Mouse (Mus musculus) mouse embryonic stem cell (cell line): ENCODE measurements around the gene Cabp4.

Experiments
- in situ Hi-C, 2 experiments: fragments of 300-500 bp; cut with MboI; formaldehyde crosslinking; loops; 1 replicate in 1 of 2; 3 replicates in 1 of 2; pipeline ENCODE4 v1.14.3; 2019 to 2020; ENCODE audit warnings: low sequenced_read_pairs in 2 of 2, low pct_unique_long_range_greater_than_20kb in 1 of 2, mixed read lengths in 1 of 2; ENCODE audit not compliant: unreplicated experiment in 1 of 2

The Cabp4 gene

GRCm38 (mm10) chr19:4169378-4169784, 25.5 kb upstream of the Cabp4 start:
- in situ Hi-C loops, result no loop called here

DNA sequence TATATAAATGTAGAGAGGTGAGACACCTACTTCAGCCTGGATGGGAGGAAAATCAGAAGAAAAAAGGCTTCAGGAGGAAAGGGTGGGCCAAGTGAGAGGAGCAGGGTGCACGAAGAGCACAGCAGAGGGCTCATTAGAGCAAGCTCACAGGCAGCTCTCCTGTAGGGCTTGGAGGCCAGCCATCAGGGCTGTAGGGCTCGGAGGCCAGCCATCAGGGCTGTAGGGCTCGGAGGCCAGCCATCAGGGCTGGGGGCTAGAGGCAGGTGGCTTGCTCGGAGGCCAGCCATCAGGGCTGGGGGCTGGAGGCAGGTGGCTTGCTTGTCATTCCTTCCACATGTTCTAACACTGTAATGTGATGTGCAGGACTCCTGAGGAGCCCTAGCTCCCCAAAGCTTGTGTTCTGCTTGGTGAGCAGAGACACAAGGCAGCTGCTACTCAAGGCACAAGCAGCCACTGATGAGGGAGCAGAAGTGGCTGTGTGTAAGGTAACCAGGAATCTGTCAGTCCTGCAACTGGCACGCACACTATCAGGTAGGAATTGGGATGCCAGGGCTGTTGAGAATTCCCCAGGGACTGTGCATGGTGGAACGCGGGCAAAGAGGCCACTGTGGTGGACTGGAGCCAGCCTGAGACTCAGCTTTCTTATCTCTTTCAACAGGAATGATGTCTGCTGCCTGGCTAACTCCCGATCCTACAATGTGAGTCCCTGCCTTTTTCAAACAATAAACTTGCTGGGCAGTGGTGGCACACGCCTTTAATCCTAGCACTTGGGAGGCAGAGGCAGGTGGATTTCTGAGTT, 23.0 kb upstream of the Cabp4 start:
- in situ Hi-C loops, result no loop called here

GRCm38 (mm10) chr19:4164721-4165120, 20.9 kb upstream of the Cabp4 start:
- in situ Hi-C loops, result no loop called here

GRCm38 (mm10) chr19:4164100-4164499, 20.3 kb upstream of the Cabp4 start:
- in situ Hi-C loops, result no loop called here

DNA sequence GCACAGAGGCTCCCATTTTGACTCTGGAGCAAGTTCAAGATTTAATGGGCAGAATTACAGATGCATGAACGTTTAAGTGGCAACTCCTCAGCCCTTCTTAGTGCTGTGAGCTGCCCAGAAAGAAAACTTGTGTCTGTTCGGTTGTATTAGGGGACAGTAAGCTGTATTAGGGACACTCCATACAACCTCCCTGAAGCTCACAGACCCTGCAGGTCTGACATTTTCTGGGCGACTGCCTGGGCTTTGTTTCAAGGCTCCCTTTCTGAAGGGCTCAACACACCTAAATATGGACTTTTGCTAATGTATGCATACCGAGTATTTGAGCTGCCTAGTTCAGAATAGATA, 19.7 kb upstream of the Cabp4 start:
- in situ Hi-C loops, result no loop called here

DNA sequence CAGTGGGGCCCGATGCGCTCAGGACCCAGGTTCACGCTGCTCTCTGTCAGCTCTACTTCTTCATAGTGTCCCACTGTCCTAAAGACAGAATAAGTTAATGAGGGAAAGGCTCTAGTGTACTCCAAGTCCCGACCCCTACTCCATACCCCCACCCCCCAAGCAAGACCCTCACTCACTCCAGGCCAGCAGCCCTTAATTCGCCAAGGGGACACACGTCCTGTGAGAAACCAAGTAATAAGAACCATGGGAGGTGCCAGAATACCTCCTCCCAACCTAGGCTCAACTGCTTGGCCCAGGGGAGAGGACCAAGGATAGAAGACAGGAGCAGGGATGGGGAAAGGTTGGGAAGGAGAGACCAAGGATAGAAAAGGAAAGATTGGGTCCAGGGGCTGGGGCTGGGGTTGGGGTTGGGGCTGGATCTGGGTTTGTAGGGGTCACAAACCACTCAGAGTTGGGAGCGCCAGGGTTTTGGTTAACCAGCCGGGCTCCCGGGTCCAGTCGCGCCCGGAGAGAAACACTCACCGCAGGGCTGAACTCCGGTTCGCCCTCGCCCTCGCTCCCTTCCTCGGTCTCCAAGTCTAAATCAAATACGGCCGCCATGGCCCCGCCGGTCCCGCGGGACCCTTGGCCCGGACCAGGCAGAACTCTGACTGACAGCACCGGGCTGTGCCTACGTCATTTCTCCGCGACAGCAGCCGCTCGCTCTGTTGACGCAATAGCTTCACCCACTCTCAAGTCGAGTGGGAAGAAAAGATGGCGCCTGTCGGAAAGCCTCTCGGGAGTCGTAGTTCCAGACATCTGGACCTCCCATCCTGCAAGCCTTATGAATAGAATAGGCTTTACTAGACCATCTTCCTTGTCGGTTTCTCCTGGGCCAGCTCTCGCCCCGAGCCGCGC, 19.1 kb upstream of the Cabp4 start, which contains the start of gene Rps6kb2:
Gene Rps6kb2 (minus strand): TSS at position 709 of the 897 bp plus-strand sequence.
- in situ Hi-C loops, result no loop called here

- in situ Hi-C loops, result no loop called here
Measured at GRCm38 (mm10) chr19:4159049-4159448, 15.2 kb upstream of the Cabp4 start.

DNA sequence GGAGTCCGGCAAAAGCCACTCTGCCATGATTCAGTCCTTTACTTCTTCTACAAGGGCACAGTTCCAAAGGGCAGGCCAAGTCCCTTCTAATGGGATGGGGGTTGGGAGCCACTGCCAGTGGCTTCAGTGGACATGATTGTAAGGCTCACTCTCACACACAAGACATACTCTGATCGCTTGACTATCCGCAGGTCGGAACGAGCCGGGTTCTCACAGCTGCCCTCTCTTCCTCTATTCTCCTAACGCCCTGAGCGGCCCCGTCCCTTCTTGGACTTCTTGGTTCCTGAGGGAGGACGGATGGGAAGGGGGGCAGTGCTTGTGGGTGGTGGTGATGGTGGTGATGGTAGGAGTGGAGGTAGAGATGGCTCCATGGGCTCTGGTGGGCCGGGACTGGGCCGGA, 12.9 kb upstream of the Cabp4 start:
- in situ Hi-C loops, result no loop called here

- in situ Hi-C loops, result no loop called here
Measured at GRCm38 (mm10) chr19:4156073-4156579, 12.3 kb upstream of the Cabp4 start.

- in situ Hi-C loops, result no loop called here
Measured at GRCm38 (mm10) chr19:4155223-4156072, 11.6 kb upstream of the Cabp4 start.

DNA sequence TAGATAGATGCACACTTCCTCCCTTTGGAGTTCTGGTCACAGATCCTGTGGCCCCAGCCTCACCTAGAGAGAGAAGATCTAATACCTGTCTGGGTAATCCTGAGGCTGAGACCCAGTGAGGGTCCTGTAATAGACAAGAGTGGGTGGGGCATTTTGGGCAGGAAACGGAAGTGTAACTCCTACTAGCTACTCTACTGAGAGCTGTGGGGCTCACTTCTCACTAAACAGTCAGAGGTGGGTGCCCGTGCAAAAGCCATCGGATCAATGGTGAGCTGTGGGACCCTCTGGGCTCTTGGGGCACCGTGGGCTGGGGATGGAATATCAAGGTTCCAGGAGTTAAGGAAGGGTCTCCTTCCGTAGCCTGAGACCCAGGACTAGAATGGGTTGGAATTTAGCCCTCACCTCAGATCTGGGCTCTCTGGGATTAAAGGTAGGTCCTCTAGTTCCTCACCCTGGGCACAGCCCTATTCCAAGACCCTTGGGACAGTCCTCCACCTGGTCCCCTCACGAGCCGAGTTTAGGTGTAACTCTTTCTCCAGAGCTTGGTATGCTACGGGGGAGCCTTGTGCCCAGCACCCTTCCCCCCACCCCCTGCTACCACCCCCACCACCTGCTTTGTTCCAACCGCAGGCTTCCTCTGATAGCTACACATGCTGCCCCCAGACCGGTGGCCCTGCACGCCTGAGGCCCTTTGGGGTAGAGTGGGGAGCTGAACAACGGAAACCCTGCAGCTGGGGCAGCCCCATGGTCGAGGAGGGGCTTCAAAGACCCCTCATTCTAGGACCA, 10.8 kb upstream of the Cabp4 start:
- in situ Hi-C loops, result no loop called here

- in situ Hi-C loops, result no loop called here
Measured at GRCm38 (mm10) chr19:4153232-4153654, 9.4 kb upstream of the Cabp4 start, which contains the start of gene Ptprcap. Ptprcap (plus strand) TSS chr19:4153604.

- in situ Hi-C loops, result no loop called here
Measured at GRCm38 (mm10) chr19:4152445-4153231, 8.8 kb upstream of the Cabp4 start.

- in situ Hi-C loops, result no loop called here
Measured at GRCm38 (mm10) chr19:4151898-4152297, 8.1 kb upstream of the Cabp4 start.

DNA sequence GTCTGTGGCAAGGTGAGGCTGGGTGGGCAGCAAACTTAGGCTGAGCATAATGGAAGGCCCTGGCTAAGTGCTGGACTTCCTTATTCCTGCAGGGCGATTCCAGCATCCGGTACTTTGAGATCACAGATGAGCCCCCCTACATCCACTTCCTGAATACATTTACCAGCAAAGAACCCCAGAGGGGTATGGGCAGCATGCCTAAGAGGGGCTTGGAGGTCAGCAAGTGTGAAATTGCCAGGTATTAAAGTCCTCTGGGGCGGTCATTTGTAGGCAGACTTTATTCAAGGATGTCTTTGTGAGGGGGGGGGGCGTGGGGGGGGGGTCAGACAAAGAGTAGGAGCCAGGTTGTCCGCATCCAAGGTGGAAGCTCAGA, 7.6 kb upstream of the Cabp4 start:
- in situ Hi-C loops, result no loop called here

- in situ Hi-C loops, result no loop called here
Measured at GRCm38 (mm10) chr19:4150567-4151487, 7.0 kb upstream of the Cabp4 start.
